Mouse (Mus musculus) layer of hippocampus, postnatal 36 days (tissue): ENCODE data around the gene Vasn. TPM values are rescaled to one million over a fixed set of nuclear protein-coding genes. Genes with fewer than 3 reads are reported as not detected.
"Not testable (repeated sequence)": the region's sequence is repeated elsewhere in the genome, so short reads cannot be mapped to it uniquely, and the experiment has no call there.

Experiments
- DNase-seq, 2 experiments: peaks; one replicate each; pipeline ENCODE4 v3.0.0; 2022
- total RNA-seq, 2 experiments: library from RNA; stranded (reverse); gene quantifications; 2 replicates each; pipeline ENCODE4 v1.2.3; 2021

Vasn gene
- total RNA-seq, 2 experiments from 2014 or later = 4.4 to 5.7 TPM

GRCm38 (mm10) chr16:4674091-4674490 is 34.4 kb downstream of the Vasn start:
- DNase-seq = no peak

- no peak for DNase-seq
Observed at GRCm38 (mm10) chr16:4676836-4677235, 37.1 kb downstream of the Vasn start.

GRCm38 (mm10) chr16:4678080-4678479 is 38.3 kb downstream of the Vasn start:
- DNase-seq = no peak

- peak; percentile 84 to 86 for DNase-seq
Observed at GRCm38 (mm10) chr16:4679121-4680018, 39.6 kb downstream of the Vasn start, which contains the start of gene Coro7. Gene Coro7 (minus strand): TSS chr16:4679777.

GRCm38 (mm10) chr16:4680922-4681455 is 41.2 kb downstream of the Vasn start:
- DNase-seq = not testable (repeated sequence)

GRCm38 (mm10) chr16:4682628-4683179 is 43.0 kb downstream of the Vasn start:
- DNase-seq = no peak

- no peak for DNase-seq
Observed at GRCm38 (mm10) chr16:4683193-4683580, 43.4 kb downstream of the Vasn start.

- peak; percentile 97 for DNase-seq
Observed at GRCm38 (mm10) chr16:4683581-4684456, 44.1 kb downstream of the Vasn start.

GRCm38 (mm10) chr16:4684457-4684791 is 44.7 kb downstream of the Vasn start:
- DNase-seq = no peak

GRCm38 (mm10) chr16:4689371-4689770 is 49.6 kb downstream of the Vasn start:
- not testable (repeated sequence) for DNase-seq

Other genes starting within 250 kb of the Vasn start
- 100 to 1,000 TPM in 1 of 2 experiments, 10 to 100 TPM in 1; 97.5 to 103 TPM for gene Adcy9, start 219.4 kb upstream of the Vasn start, total RNA-seq
- 10 to 100 TPM; 13.6 to 14.1 TPM for gene Srl, start 98.1 kb upstream of the Vasn start, total RNA-seq
- 1 to 10 TPM; 4.3 to 4.7 TPM for gene Tfap4, start 80.1 kb upstream of the Vasn start, total RNA-seq
- 10 to 100 TPM; 13.1 to 14.6 TPM for gene Glis2, start 45.2 kb upstream of the Vasn start, total RNA-seq
- gene Pam16, start 15.0 kb upstream of the Vasn start, total RNA-seq = 10 to 100 TPM; 84.4 to 90.4 TPM
- gene Dnaja3, start within 50 bp of the Vasn start, total RNA-seq = 10 to 100 TPM; 61.7 to 65.6 TPM
- 10 to 100 TPM; 79.4 to 96.0 TPM for gene Coro7, start 39.8 kb downstream of the Vasn start, total RNA-seq
- 10 to 100 TPM; 14.5 to 15.2 TPM for gene Nmral1, start 79.4 kb downstream of the Vasn start, total RNA-seq
- 10 to 100 TPM; 88.2 to 98.0 TPM for gene Hmox2, start 86.4 kb downstream of the Vasn start, total RNA-seq
- gene Cdip1, start 150.4 kb downstream of the Vasn start, total RNA-seq = 100 to 1,000 TPM; 236 to 243 TPM
- not detected for gene 4930562C15Rik, start 195.5 kb downstream of the Vasn start, total RNA-seq
- 10 to 100 TPM; 91.3 to 94.9 TPM for gene Ubald1, start 240.4 kb downstream of the Vasn start, total RNA-seq
- 100 to 1,000 TPM; 213 TPM for gene Mgrn1, start 246.3 kb downstream of the Vasn start, total RNA-seq